Comparison of ENCODE assay signal across 8 mouse cellular contexts in genomic region chr9:53669680-53670219, GRCm38 (mm10). TPM values are rescaled to one million over a fixed set of nuclear protein-coding genes. Genes with fewer than 3 reads are reported as not detected.
A peak's percentile ranks its signal among the peaks of the same experiment; 100 is the strongest.
DNase-seq lines count a peak whose midpoint lies in the region; ATAC-seq and TF ChIP-seq lines count a peak whose summit lies in the region.

Cul5 (minus strand) TSS chr9:53670014.

- H3K4me3 ChIP-seq in embryonic fibroblast, embryonic 13.5 days (ENCODE audit: insufficient read depth, low read length): no peak within 1 kb of the TSS
- no peak within 1 kb of the TSS for H3K4me3 ChIP-seq in lung, embryonic 14.5 days (ENCODE audit: low read depth, low read length)

- 53% methylated on average over 5 of the region's 5 CpGs for WGBS in lung, embryonic 14.5 days

- no peaks in the 10 kb centered on the region for H3K4me1 ChIP-seq in embryonic fibroblast, embryonic 13.5 days (ENCODE audit: control insufficient read depth, insufficient read depth, low read length)
- no peaks in the 10 kb centered on the region for H3K4me1 ChIP-seq in lung, embryonic 14.5 days (ENCODE audit: insufficient read depth)

- no peaks in the 10 kb centered on the region for H3K9me3 ChIP-seq in lung, embryonic 14.5 days (ENCODE audit: low read depth, low read length)

- intact Hi-C loops in heart, postnatal 10 days (cut with DNase I): loop anchor here (10.0 kb wide), 1 partner anchor 425 kb away; the partner anchor contains the start of gene Ddx10

- H3K27me3 ChIP-seq in lung, embryonic 14.5 days (ENCODE audit: insufficient read depth, low read length): no peaks in the 10 kb centered on the region

- H3K4me2 ChIP-seq in lung, embryonic 14.5 days: no peak within 1 kb of the TSS

- TF ChIP-seq CTCF in embryonic fibroblast, embryonic 13.5 days (IDR thresholded peaks at IDR 0.05; ENCODE audit: borderline replicate concordance, insufficient read depth, low read length): no peak
- TF ChIP-seq CTCF in lung, embryonic 14.5 days (IDR thresholded peaks at IDR 0.05; ENCODE audit: low read depth): no peak; the same call in 1 of the 2 replicates

- H3K36me3 ChIP-seq in lung, embryonic 14.5 days (ENCODE audit: insufficient read depth): no peaks in the 10 kb centered on the region

- H3K9ac ChIP-seq in lung, embryonic 14.5 days: no peak within 1 kb of the TSS

- peak; percentile 60 for DNase-seq in CD4-positive helper T cell, adult 2 months (ENCODE audit: low read depth, low spot score)
- DNase-seq in adipocyte (ENCODE audit: low spot score) (peak; percentile 32), MN1 (ENCODE audit: low spot score) (no peak)
- DNase-seq in heart, postnatal 10 days: peak; percentile 24 to 47
- peak; percentile 59 to 77 for DNase-seq in kidney, postnatal 36 days
- DNase-seq in lung, embryonic 14.5 days: peak; percentile 39

- ATAC-seq in lung, embryonic 14.5 days (ENCODE audit: insufficient read depth): no peak
- ATAC-seq in neutrophil, adult 5-6 weeks (ENCODE audit: extremely low read depth, insufficient number of reproducible peaks, low FRiP score, poor library complexity, severe bottlenecking): no peak

- H3K27ac ChIP-seq in embryonic fibroblast, embryonic 13.5 days (ENCODE audit: insufficient read depth, low read length): no peak within 1 kb of the TSS
- no peak within 1 kb of the TSS for H3K27ac ChIP-seq in lung, embryonic 14.5 days (ENCODE audit: low read depth)

- TF ChIP-seq POLR2A in embryonic fibroblast, embryonic 13.5 days (IDR thresholded peaks at IDR 0.05; ENCODE audit: low read depth, low read length): no peak

RNA-seq across cellular contexts. Expression of gene Cul5, which starts in this region (rescaled TPM):
- polyA plus RNA-seq in embryonic fibroblast, embryonic 13.5 days (2011; ENCODE audit: insufficient read length, low read depth, missing spikeins): 58.1 and 76.3 TPM in 2 replicates
- total RNA-seq in heart, postnatal 10 days (2021): 10 to 100 TPM; 46.1 to 49.2 TPM
- 46.5 and 51.1 TPM in 2 replicates for polyA plus RNA-seq in lung, embryonic 14.5 days (2014; fragmentation: Nextera tagmentation; extraction: Ambion mirVana)
- total RNA-seq in neutrophil, adult 5-6 weeks (2017): 37.4 and 44.5 TPM in 2 replicates
